Mouse (Mus musculus) stomach, adult 2 months (tissue): Measurements from ENCODE around the gene Arl2. TPM values are rescaled to one million over a fixed set of nuclear protein-coding genes. Genes with fewer than 3 reads are reported as not detected.

Experiments
- polyA plus RNA-seq: library from polyadenylated mRNA; depleted of rRNA; stranded (reverse); fragments of >200 nt; gene quantifications from 2 replicates; pipeline ENCODE4 v1.2.3, GENCODE M21; 2012; rRNA removed

Gene Arl2
- polyA plus RNA-seq, result 90.1 and 115 TPM in 2 replicates

DNA sequence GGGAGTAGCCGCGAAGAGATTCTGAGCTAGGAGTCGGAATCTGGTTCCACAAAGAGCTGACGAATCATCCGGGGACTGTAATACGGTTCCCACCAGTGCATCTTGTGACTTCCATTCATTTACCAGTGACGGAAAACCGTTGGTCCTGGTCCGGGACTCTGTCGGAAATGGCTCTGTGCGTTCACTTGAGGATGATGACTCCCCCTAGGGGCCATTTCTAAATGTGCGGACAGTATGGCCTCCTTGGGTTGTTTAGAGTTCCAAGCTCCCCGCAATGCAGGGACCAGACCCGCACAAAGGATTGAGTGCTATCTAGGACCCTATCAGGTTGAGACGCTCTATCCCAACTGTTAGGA is at the start of gene Arl2:
Arl2 (minus strand) TSS at position 155 of the 356 bp plus-strand sequence.

DNA sequence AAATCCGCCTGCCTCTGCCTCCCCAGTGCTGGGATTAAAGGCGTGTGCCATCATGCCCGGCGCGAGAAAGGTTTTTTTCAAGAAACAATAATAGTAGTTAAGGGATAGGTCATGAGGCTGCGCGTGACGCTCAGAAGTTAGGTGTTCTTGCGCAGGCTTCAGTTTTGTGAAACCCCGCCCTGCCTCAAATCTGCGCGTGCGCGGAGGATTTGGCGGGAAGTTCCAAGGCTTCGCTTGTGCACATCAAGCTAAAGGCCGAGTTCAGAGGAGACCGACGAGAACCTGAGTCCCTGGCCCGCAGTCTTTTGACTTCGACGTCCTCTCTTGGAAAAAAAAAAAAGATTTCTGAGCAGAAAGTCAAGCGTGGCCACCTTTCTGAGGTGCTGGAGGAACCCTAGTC is 42.8 kb upstream of the Arl2 start, which contains the start of gene Majin:
Majin (plus strand) TSS at position 258 of the 400 bp plus-strand sequence.

DNA sequence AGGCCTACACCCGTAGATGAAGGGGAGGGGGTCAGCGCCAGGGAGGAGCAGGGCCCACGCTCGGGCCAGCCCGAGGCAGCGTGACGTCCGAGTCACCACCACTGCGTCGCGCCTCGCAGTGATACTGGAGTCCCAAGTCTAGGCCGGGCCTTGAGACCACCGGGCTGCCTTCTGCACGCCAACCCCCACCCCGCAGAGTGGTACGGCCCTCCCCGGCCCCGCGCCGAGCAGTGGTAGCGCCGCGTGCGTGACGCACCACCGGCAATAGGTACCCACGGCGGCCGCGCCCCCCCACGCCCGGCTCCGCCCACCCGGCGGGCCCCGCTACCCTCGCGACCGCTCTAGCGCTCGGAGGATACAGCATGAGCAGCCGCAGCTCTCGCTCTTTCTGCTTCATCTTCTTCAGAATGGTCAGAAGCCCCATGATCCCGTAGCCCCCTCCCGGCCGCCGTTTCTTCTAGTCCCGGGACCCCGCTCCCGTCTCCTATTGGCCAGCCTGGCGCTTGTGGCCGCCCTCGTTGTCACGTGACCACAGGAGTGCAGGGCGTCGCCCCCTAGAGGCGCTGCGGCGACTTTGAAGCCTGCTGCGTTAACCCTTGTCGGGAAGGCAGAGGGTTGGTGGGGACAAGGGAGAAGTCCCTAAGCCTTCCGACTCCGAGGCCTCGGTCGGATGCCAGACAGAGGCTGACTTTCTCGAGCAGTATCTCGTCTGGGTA is 512 bp downstream of the Arl2 start, which contains the start of gene Batf2:
Batf2 (plus strand) TSS at position 306 of the 716 bp plus-strand sequence.

DNA sequence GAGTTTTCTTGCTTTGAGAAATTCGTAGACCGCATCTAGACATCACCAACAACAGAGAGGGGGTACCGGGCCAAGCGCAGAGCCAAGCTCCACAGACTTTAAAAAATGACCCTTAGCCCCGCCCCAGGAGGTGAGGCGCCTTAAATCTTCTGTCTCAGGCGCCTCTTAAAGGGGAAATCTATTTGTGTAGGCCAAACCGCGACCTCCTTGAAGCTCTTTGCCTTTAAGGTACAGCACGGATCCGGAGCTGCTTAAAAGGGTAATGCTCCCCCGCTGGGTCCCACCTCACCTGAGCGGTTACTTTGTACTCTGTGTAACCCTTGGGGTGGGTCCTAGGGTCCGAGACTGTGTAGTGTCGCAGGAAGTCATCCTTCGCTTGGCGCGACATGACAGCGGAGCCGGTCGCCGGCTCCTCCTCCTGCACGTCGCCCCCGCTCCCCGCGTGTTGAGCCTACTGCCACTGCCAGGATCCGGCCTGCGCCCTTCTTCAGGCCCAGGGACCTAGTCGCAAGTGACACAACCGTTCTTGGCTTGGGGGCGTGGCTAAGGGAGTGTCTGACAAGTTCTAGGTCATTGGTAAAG is 13.5 kb downstream of the Arl2 start, which contains the start of gene Snx15:
Snx15 (minus strand) TSS at position 545 of the 582 bp plus-strand sequence.

DNA sequence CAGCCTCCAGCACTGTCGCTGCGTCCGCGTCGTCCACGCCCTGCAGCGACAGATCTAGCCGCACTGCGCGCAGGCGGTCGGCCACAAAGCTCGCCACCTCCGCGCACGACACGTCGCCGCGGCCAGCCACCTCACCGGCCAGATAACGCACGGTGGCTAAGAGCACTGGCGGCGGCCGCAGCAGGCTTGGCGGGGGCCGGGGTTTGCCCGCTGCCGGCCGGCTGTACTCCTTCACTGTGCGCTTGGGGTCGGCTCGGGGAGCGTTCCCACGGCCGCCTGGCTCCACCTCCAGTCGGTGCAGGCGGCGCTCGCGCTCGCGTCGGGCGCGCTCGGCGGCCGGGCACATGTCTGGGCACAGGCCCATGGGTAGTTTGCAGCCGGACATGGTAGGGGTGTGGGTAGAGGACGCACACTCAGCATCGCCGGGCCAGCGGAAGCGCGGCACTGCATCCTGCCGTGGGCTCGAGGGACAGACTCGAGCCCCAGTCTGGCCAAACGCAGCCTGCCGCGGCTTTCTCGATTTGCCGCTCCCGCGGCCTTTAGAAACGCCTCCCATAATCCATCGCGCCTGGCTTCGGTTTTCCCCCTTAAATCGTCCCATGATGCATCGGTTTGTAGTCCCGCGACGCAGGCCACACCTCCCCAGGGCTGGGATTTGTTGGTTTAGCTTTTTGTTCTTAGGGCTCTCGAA is 23.2 kb downstream of the Arl2 start, which contains the start of gene Sac3d1:
Sac3d1 (minus strand) TSS at position 665 of the 691 bp plus-strand sequence.

DNA sequence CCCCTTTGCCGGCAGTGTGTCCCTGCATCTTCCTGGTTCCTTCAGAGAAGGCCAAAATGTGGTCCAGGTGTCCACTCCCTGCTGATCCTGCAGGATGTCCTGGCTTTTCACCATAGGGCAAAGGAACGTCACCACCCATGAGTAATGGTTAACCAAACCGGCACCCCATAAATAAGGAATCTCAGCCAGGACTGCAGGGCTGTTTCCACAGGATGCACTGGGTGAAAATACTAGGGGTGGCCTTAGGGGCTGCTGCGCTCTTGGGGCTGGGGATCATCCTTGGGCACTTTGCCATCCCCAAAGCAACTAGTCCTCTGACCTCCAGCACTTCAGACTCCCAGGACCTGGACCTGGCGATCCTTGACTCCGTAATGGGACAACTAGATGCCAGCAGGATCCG is 35.8 kb downstream of the Arl2 start, which contains the start of gene Naaladl1:
Naaladl1 (plus strand) TSS at position 197 of the 400 bp plus-strand sequence.

DNA sequence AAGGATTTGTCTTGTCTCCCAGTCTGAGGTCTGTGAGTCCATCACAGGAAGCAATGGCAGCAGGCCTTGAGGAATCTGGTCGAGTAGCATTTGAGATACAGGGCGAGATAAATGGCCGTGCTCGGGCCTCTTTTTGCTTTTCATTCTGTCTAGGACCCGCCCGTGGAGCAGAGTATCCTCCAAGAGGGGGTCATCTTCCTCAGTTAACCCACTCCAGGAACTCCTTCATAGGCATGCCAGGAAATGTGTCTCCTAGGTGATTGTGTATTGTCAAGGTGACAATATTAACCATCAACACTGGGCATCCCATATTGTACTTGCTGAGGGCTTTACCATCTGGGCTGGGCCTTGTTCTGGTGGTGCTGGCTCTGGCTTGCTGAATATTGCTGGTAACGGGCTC is 47.2 kb downstream of the Arl2 start, which contains the start of gene AC131692.1:
AC131692.1 (plus strand) TSS at position 301 of the 400 bp plus-strand sequence.

DNA sequence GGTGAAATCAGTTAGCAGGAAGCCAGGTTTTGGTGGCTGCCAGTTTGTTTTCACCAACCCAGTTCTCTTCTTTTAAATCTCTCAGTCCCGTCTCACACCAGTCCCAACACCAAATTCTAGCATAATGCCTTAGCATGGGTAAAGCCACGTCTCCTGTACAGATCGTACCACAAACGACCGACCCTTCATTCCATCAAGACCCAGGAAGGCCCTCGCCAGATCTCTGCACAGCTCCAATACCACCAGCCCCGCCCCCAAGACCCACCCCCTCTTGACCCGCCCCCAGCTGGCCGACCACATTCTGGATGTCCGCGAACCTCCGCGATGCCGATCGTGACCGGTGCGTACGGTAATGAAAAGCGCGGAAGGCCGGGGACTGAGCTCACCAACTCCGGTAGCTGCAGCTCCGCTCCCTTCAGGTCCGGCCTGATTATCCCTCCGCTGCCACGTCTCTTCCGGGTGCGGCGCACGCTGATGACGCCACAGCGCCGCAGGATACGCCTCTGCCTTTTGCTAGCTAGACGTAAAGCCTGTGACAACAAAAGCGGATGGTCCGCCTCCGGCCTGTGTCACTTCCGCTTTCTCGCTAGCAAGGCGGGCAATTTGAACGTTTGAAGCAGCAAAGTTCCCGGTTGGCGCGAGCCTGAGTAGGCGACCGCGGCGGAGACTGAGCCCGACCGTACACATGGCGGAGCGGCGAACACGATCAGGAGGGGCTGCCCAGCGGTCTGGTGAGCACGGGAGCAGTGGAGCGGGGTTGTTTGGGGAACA is 56.7 kb downstream of the Arl2 start, which contains the start of the genes Zfpl1 and Cdca5:
Zfpl1 (minus strand) TSS at position 479 of the 771 bp plus-strand sequence.
Cdca5 (plus strand) TSS at position 506 of the 771 bp plus-strand sequence.

Other genes with a start within 250 kb of the Arl2 start
- 0.19 and 0.25 TPM in 2 replicates for gene Tigd3, start 247.4 kb downstream of the Arl2 start, polyA plus RNA-seq
- gene Dpf2, start 228.5 kb downstream of the Arl2 start, polyA plus RNA-seq, result 29.4 and 29.7 TPM in 2 replicates
- gene Cdc42ep2, start 216.7 kb downstream of the Arl2 start, polyA plus RNA-seq, result 7.8 and 8.0 TPM in 2 replicates
- gene Pola2, start 177.3 kb downstream of the Arl2 start, polyA plus RNA-seq, result 14.8 and 18.1 TPM in 2 replicates
- not detected in 2 replicates for gene Slc22a20, start 155.4 kb downstream of the Arl2 start, polyA plus RNA-seq
- 37.4 and 43.7 TPM in 2 replicates for gene Capn1, start 125.7 kb downstream of the Arl2 start, polyA plus RNA-seq
- 45.0 and 47.3 TPM in 2 replicates for gene Syvn1, start 95.0 kb downstream of the Arl2 start, polyA plus RNA-seq
- 5.1 and 5.2 TPM in 2 replicates for gene Mrpl49, start 83.8 kb downstream of the Arl2 start, polyA plus RNA-seq
- 722 and 1,119 TPM in 2 replicates for gene Fau, start 83.7 kb downstream of the Arl2 start, polyA plus RNA-seq
- gene Znhit2, start 80.4 kb downstream of the Arl2 start, polyA plus RNA-seq, result 37.3 and 60.7 TPM in 2 replicates
- gene Tm7sf2, start 73.2 kb downstream of the Arl2 start, polyA plus RNA-seq, result 43.1 and 48.4 TPM in 2 replicates
- gene Vps51, start 64.3 kb downstream of the Arl2 start, polyA plus RNA-seq, result 34.6 and 34.9 TPM in 2 replicates
- not detected in 2 replicates for gene Tmem262, start 61.5 kb downstream of the Arl2 start, polyA plus RNA-seq
- gene Gm28374, start 59.3 kb downstream of the Arl2 start, polyA plus RNA-seq, result 0.10 and 0.34 TPM in 2 replicates
- 64.7 and 68.1 TPM in 2 replicates for gene Zfpl1, start 56.6 kb downstream of the Arl2 start, polyA plus RNA-seq
- gene Cdca5, start 56.6 kb downstream of the Arl2 start, polyA plus RNA-seq, result 0.80 and 1.0 TPM in 2 replicates
- not detected in 2 replicates for gene AC131692.1, start 47.1 kb downstream of the Arl2 start, polyA plus RNA-seq
- gene Naaladl1, start 35.8 kb downstream of the Arl2 start, polyA plus RNA-seq, result 0.19 and 0.30 TPM in 2 replicates
- 24.7 and 40.8 TPM in 2 replicates for gene Sac3d1, start 22.9 kb downstream of the Arl2 start, polyA plus RNA-seq
- gene Snx15, start 13.2 kb downstream of the Arl2 start, polyA plus RNA-seq, result 32.0 and 40.7 TPM in 2 replicates
- gene Batf2, start 565 bp downstream of the Arl2 start, polyA plus RNA-seq, result 7.1 and 7.8 TPM in 2 replicates
- gene Majin, start 42.8 kb upstream of the Arl2 start, polyA plus RNA-seq, result not detected in 2 replicates
- 0.50 and 1.0 TPM in 2 replicates for gene Gpha2, start 84.8 kb upstream of the Arl2 start, polyA plus RNA-seq
- 47.1 and 114 TPM in 2 replicates for gene Ppp2r5b, start 94.3 kb upstream of the Arl2 start, polyA plus RNA-seq
- 48.8 and 62.8 TPM in 2 replicates for gene Atg2a, start 100.1 kb upstream of the Arl2 start, polyA plus RNA-seq
- 152 and 233 TPM in 2 replicates for gene Ehd1, start 135.2 kb upstream of the Arl2 start, polyA plus RNA-seq
- 28.3 and 31.9 TPM in 2 replicates for gene Cdc42bpg, start 164.9 kb upstream of the Arl2 start, polyA plus RNA-seq
- gene Men1, start 193.4 kb upstream of the Arl2 start, polyA plus RNA-seq, result 24.3 and 27.1 TPM in 2 replicates
- gene Map4k2, start 199.6 kb upstream of the Arl2 start, polyA plus RNA-seq, result 45.1 and 53.0 TPM in 2 replicates
- 89.7 and 109 TPM in 2 replicates for gene Sf1, start 222.1 kb upstream of the Arl2 start, polyA plus RNA-seq
- gene Pygm, start 242.9 kb upstream of the Arl2 start, polyA plus RNA-seq, result 25.5 and 39.7 TPM in 2 replicates